Mouse (Mus musculus) natural killer cell, adult 2 months (primary cell): ENCODE measurements at regions not wholly inside any gene's neighbourhood (a gene's known extent, or its start where the extent isn't known, plus 50 kb on each side); places are given as distances from the start of the nearest gene placed in this dataset.

ENCODE experiments used
- DNase-seq, 2 experiments: peaks; one replicate each; pipeline ENCODE4 v3.0.0; 2022; ENCODE audit warnings: low spot score in 2 of 2

GRCm38 (mm10) chr8:6582732-6583131 lies 1477.6 kb upstream of the Slc10a2 start:
- no peak for DNase-seq

DNA sequence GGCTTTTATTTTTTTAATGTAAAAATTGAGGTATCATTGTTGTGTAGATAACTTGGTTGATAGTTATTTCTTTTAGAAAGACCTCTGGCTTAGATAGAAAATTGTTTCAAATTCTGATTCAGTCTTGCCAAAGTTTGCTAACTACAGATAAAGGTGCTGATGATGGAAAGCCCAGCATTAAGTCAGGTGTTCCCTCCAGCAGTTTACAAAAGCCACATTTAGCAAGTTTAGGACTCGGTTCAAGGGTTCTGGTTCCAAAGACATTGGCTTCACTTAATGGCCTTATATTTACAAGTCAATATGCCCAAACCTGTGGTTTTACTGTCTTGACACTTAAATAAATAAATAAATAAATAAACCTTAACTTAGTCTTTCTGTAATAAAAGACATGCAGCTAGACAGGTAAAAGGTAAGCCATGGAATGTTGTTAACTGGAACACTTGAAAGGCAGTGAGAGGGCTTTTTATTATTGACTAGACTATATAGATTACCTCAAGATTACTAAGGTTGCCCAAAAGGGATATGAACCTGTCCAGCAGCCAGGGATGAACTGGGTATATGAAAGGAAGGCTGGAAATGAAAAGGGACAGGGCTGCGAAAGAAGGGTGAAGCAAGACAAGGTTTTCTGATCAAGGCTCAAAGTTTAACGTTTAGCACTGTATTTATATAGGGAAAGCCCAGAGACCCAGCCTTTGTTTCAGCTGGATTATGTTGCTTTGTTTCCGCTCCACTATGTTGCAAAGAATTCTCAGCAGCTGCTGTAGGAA lies 1472.9 kb upstream of the Slc10a2 start:
- DNase-seq, result no peak

GRCm38 (mm10) chr8:6575241-6575640 lies 1470.1 kb upstream of the Slc10a2 start:
- no peak for DNase-seq

DNA sequence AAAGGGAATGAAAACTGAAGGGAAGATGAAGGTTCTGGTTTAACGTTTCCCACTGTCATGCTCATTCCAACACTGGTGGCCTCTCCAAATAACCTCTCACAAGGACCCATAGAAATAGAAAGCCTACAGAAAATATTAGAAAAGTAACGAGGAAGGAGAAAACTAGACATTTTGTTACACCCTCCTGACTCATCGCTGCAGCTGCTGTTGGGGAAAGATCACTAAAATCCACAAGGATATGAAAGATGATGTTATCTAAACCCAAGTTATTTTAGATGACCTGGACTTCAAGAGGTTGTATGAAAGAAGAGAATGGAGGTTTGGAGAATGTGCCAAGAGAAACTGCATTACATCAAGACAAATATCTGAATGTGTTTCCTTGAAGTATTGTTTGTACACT lies 1468.3 kb upstream of the Slc10a2 start:
- DNase-seq, result no peak

DNA sequence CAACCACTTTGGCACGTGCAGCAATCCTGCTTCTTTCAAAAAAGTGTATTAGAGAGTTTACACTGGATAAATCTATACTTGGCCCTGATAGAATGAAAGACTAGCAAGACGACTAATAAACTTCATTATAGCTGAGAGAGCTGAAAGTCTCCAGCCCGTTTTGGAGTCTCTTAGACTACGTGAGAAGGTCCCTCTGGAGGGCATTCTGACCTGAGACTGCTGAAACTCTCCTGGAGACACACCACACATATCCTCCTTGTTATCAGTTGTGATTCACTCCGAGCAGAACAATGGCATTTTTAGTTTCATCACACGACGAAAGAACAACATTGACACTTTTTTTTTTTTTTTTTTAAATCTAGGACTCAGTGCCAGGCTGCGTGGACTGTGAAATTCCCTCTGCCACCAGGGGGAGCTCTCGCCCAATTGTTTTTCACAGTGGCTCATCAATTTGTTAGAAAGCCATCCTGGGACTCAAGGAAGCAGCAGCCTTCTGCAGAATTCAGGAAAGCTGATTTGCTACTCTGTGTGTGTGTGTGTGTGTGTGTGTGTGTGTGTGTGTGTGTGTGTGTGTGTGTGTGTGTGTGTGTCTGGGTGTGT lies 1467.0 kb upstream of the Slc10a2 start:
- peak in 1 of 2 experiments; percentile 38 for DNase-seq

- DNase-seq, result no peak
Measured at GRCm38 (mm10) chr8:6550965-6551364, 1445.8 kb upstream of the Slc10a2 start.

- DNase-seq, result no peak
Measured at GRCm38 (mm10) chr8:6527171-6527570, 1422.0 kb upstream of the Slc10a2 start.

DNA sequence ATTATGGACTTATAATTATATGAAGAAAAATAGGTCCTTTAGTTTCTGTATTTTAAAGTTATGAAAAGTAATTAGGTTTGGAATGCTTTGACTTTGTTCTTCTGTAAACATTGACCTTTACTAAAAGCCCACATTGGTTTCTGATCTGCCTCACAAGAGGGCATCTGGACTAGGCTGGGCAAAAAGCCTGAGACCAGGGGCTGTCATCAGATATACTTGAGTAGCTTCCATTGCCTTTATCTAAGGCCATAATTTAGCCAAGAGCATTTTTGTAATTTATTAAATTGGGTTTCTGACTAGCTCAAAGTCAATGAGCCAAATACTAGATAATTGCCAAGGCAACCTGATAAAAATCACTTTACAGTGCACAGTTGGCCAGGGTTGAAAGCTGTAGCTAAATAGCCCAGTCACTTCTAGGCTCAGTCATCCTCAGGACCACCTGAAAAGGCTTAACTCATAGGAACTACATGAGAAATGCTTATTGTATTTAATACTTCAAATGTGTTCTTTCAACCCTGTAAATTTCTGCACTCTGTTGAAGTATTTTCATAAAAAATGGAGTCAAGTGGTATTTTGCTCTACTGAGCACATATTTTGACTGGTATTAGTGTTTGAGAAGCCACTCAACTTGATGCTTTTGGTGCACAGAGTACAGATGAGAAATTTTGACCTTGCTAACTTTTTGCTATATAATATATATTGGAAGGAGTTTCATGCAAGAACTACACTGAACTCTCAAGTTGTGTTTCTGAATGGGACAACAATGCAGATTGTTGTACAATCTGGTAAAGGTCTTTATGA lies 1410.9 kb upstream of the Slc10a2 start:
- no peak for DNase-seq

DNA sequence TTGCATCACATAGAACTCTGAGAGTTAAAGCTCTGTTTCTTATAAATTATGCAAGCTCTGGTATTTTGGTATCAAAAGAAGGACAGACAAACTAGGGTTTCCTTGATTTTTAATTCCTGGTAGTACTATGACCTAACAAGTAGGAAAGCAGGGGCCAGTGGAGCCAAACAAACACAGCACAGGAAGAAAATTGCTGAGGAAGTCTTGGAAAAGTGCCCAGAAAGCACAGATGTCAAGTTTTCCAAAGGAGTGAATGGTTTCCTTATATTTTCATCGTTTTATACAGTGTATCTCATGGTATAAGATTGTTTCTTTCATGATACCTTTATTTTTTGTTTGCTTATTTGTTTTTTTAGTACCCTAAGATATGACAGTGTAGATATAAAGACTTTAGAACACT lies 1387.3 kb upstream of the Slc10a2 start:
- no peak for DNase-seq

DNA sequence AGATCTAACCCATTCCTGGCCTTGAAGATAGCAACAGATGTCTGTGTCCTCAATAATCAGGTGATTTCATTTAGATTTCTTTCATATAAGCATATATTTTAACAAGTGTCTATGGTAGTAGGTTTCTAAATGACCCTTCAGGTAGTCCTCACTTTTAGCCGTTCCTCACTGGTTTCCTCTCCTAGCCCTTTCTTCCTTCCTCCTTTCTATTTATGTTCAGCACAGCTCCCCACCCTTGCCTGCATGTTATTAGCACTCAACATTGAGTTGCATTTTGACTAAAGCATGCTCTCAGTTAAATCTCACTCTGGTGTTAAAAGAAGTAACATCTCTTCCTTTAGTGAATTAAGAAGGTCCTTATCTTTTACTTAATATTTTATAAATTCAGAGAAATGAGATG lies 1376.8 kb upstream of the Slc10a2 start:
- no peak for DNase-seq

- DNase-seq, result no peak
Measured at GRCm38 (mm10) chr8:6471089-6471488, 1365.9 kb upstream of the Slc10a2 start.

DNA sequence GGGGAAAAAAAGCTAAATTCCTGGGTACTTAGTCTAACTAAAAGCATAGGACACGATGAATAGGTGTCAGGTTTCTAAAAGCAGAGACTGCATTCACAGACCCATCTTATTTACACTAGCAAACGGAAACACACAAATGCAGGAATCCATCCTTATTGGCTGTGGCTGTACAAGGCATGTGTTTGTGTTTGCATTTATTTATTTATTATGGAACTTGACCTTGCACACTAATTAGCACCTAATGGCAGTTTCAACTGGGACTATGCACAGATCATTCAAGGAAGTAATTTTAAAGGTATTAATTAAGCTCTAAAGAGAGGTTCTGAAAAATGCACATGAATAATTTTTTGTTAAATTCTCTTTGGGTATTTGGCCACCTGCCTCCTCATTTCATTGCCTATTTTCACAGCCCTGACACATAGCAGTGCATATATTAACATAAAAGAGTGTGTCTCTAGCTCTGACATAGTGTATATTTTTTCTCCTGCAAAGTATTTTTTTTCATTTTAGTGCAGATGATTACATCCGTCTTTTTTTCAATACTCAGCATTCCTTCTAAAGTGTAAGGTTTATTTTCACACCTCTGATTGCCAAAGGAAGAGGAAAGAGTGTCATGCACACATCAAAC lies 1351.5 kb upstream of the Slc10a2 start:
- DNase-seq, result no peak

- no peak for DNase-seq
Measured at GRCm38 (mm10) chr8:6448301-6448700, 1343.2 kb upstream of the Slc10a2 start.

DNA sequence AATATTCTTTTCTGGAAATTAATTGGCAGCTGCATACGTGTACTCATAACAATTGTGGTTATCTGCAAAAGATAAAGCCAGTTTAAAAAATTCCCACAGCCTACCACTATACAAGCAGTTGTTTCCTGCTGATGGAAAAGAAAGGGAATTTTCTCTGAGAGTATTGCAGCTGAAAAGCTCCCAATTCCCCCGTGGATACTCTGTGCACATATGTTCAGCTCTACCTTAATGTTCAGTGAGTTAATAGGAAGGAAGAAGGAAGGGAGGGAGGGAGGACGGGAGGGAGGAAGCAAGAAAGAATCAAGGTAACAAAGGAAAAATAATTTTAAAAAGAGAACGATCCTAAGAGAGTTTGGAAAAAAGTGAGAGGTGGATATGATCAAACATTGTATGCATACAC lies 1333.9 kb upstream of the Slc10a2 start:
- no peak for DNase-seq
